Mouse (Mus musculus) lung, embryonic 16.5 days (tissue): ENCODE results near the gene Mob1b. TPM values are rescaled to one million over a fixed set of nuclear protein-coding genes. Genes with fewer than 3 reads are reported as not detected.
A peak's percentile ranks its signal among the peaks of the same experiment; 100 is the strongest.

Source experiments
- ATAC-seq: fragments of 200-750 bp; cut with Nextera tagmentation; 2 replicates; pipeline ENCODE4 v1.8.0; 2017; ENCODE audit warnings: low read depth, mild to moderate bottlenecking, moderate library complexity
- H3K27ac ChIP-seq: fragments of 300-500 bp; sonication (generic); 2 replicates; pipeline ENCODE4 v1.5.1; 2014; ENCODE audit warnings: mild to moderate bottlenecking, control low read depth, low read length
- H3K27me3 ChIP-seq: fragments of 300-500 bp; sonication (generic); 2 replicates; pipeline ENCODE4 v1.6.1; 2014; ENCODE audit warnings: low read depth, low read length, mixed read lengths; ENCODE audit not compliant: control insufficient read depth, insufficient read depth
- H3K36me3 ChIP-seq: fragments of 300-500 bp; sonication (generic); 2 replicates; pipeline ENCODE4 v1.6.1; 2014; ENCODE audit warnings: low read length; ENCODE audit not compliant: control insufficient read depth, insufficient read depth
- H3K4me1 ChIP-seq: fragments of 300-500 bp; sonication (generic); replicated peaks from 2 replicates; pipeline ENCODE4 v1.6.1; 2014; ENCODE audit warnings: low read length, mixed read lengths; ENCODE audit not compliant: control insufficient read depth, insufficient read depth
- H3K4me2 ChIP-seq: fragments of 300-500 bp; sonication (generic); 2 replicates; pipeline ENCODE4 v1.6.1; 2014; ENCODE audit warnings: low read depth, low read length, control low read depth
- H3K4me3 ChIP-seq: fragments of 300-500 bp; sonication (generic); 2 replicates; pipeline ENCODE4 v1.5.1; 2014; ENCODE audit warnings: mild to moderate bottlenecking, low read length, control low read depth
- H3K9ac ChIP-seq: fragments of 300-500 bp; sonication (generic); 2 replicates; pipeline ENCODE4 v1.6.1; 2014; ENCODE audit warnings: low read length, control low read depth
- H3K9me3 ChIP-seq: fragments of 300-500 bp; sonication (generic); 2 replicates; pipeline ENCODE4 v1.6.1; 2016; ENCODE audit warnings: low read length; ENCODE audit not compliant: control insufficient read depth
- WGBS: fragments of 180-500 bp; shearing (Covaris S2); extraction: QIAGEN DNeasy Blood & Tissue Kit; methylation state at CpG from one replicate; pipeline ENCODE4 v1.1.7; 2014; 5-methylcytosine and 5-hydroxymethylcytosine counted together
- polyA plus RNA-seq: library from polyadenylated mRNA; unstranded; fragments of >200 nt; fragmentation: Nextera tagmentation; extraction: Ambion mirVana; gene quantifications from 2 replicates; pipeline ENCODE4 v1.2.1, GENCODE M21; 2015

The Mob1b gene
- polyA plus RNA-seq, 1 experiment from 2014 or later = 13.4 TPM

- whole genome bisulfite sequencing = under 1% methylated on average over 23 of the region's 23 CpGs
- Histone ChIP-seq H3K36me3 (0 out of 2 replicates have a peak, but pooled peaks cover under 1% of the 10 kb centered on the region), H3K27ac (peak overlapping the region; percentile 27; the same call in 1 of the 2 replicates), H3K9me3 (no peaks in the 10 kb centered on the region), H3K4me3 (peak overlapping the region; percentile 82), H3K4me1 (peaks cover 13% of the 10 kb centered on the region), H3K27me3 (no peaks in the 10 kb centered on the region), H3K4me2 (peak overlapping the region; percentile 55), H3K9ac (peak overlapping the region; percentile 61)
- peak; percentile 50 for ATAC-seq
Observed at GRCm38 (mm10) chr5:88764430-88764986, 43.9 kb downstream of the Mob1b start.

- ATAC-seq = peak; percentile 100
Observed at GRCm38 (mm10) chr5:88764987-88765481, 44.4 kb downstream of the Mob1b start, which contains the start of gene Dck. Gene Dck (plus strand): TSS chr5:88764996.

GRCm38 (mm10) chr5:88765587-88765986, 44.9 kb downstream of the Mob1b start:
- 11% methylated on average over 6 of the region's 6 CpGs for WGBS
- Histone ChIP-seq H3K4me1 (peaks cover 13% of the 10 kb centered on the region), H3K4me3 (peak overlapping the region; percentile 82), H3K9me3 (no peaks in the 10 kb centered on the region), H3K4me2 (peak overlapping the region; percentile 86), H3K27me3 (no peaks in the 10 kb centered on the region), H3K9ac (peak overlapping the region; percentile 89), H3K27ac (peak overlapping the region; percentile 87), H3K36me3 (peaks cover 3% of the 10 kb centered on the region; the same call in 1 of the 2 replicates)
- ATAC-seq = no peak

More at GRCm38 (mm10) chr5:88764987-88765481, 44.4 kb downstream of the Mob1b start, which contains the start of gene Dck:
- peak within 1 kb of the TSS; percentile 87 for H3K27ac ChIP-seq
- H3K9ac ChIP-seq = peak within 1 kb of the TSS; percentile 89
- 0% methylated on average over 51 of the region's 51 CpGs for WGBS
- H3K4me3 ChIP-seq = peak within 1 kb of the TSS; percentile 82
- peaks cover 13% of the 10 kb centered on the region for H3K4me1 ChIP-seq
- peaks cover 3% of the 10 kb centered on the region; the same call in 1 of the 2 replicates for H3K36me3 ChIP-seq
- H3K4me2 ChIP-seq = peak within 1 kb of the TSS; percentile 86
- no peaks in the 10 kb centered on the region for H3K27me3 ChIP-seq
- no peaks in the 10 kb centered on the region for H3K9me3 ChIP-seq

GRCm38 (mm10) chr5:88766121-88766520, 45.5 kb downstream of the Mob1b start:
- H3K4me2 ChIP-seq = peak overlapping the region; percentile 86
- H3K27me3 ChIP-seq = no peaks in the 10 kb centered on the region
- WGBS = 40% methylated on average over 6 of the region's 6 CpGs
- H3K9me3 ChIP-seq = no peaks in the 10 kb centered on the region
- H3K36me3 ChIP-seq = peaks cover 3% of the 10 kb centered on the region; the same call in 1 of the 2 replicates
- ATAC-seq = no peak
- H3K4me3 ChIP-seq = peak overlapping the region; percentile 82
- peaks cover 13% of the 10 kb centered on the region for H3K4me1 ChIP-seq
- no peak overlapping the region for H3K9ac ChIP-seq
- H3K27ac ChIP-seq = no peak overlapping the region

- H3K9me3 ChIP-seq = no peaks in the 10 kb centered on the region
- H3K4me3 ChIP-seq = no peak overlapping the region; the same call in 1 of the 2 replicates
- ATAC-seq = no peak
- no peak overlapping the region for H3K9ac ChIP-seq
- H3K36me3 ChIP-seq = peaks cover 6% of the 10 kb centered on the region
- 66% methylated on average over 5 of the region's 5 CpGs for WGBS
- H3K4me2 ChIP-seq = peak overlapping the region; percentile 86; the same call in 1 of the 2 replicates
- H3K27ac ChIP-seq = no peak overlapping the region
- H3K4me1 ChIP-seq = peaks cover 13% of the 10 kb centered on the region
- no peaks in the 10 kb centered on the region for H3K27me3 ChIP-seq
Observed at GRCm38 (mm10) chr5:88766863-88767262, 46.2 kb downstream of the Mob1b start.

GRCm38 (mm10) chr5:88768201-88768600, 47.5 kb downstream of the Mob1b start:
- Histone ChIP-seq H3K27ac (no peak overlapping the region), H3K36me3 (peaks cover 12% of the 10 kb centered on the region), H3K4me1 (peaks cover 13% of the 10 kb centered on the region), H3K27me3 (no peaks in the 10 kb centered on the region), H3K4me3 (no peak overlapping the region), H3K9ac (no peak overlapping the region), H3K9me3 (no peaks in the 10 kb centered on the region), H3K4me2 (no peak overlapping the region)
- ATAC-seq = no peak
- WGBS = 84% methylated on average over 6 of the region's 6 CpGs

GRCm38 (mm10) chr5:88782072-88782765, 61.6 kb downstream of the Mob1b start:
- H3K4me1 ChIP-seq = no peaks in the 10 kb centered on the region
- H3K27me3 ChIP-seq = no peaks in the 10 kb centered on the region
- no peak overlapping the region for H3K4me3 ChIP-seq
- no peak overlapping the region for H3K27ac ChIP-seq
- H3K36me3 ChIP-seq = peaks cover 12% of the 10 kb centered on the region
- no peak overlapping the region for H3K9ac ChIP-seq
- ATAC-seq = no peak
- WGBS = 68% methylated on average over 7 of the region's 7 CpGs
- no peaks in the 10 kb centered on the region for H3K9me3 ChIP-seq
- H3K4me2 ChIP-seq = no peak overlapping the region

- Histone ChIP-seq H3K4me2 (no peak overlapping the region), H3K9me3 (no peaks in the 10 kb centered on the region), H3K27me3 (no peaks in the 10 kb centered on the region), H3K9ac (no peak overlapping the region), H3K36me3 (peaks cover 10% of the 10 kb centered on the region), H3K4me1 (no peaks in the 10 kb centered on the region), H3K4me3 (no peak overlapping the region), H3K27ac (no peak overlapping the region)
- ATAC-seq = no peak
- WGBS = 93% methylated on average over 1 of the region's 1 CpGs
Observed at GRCm38 (mm10) chr5:88785059-88785458, 64.4 kb downstream of the Mob1b start.

GRCm38 (mm10) chr5:88790675-88791074, 70.0 kb downstream of the Mob1b start:
- no peak overlapping the region for H3K27ac ChIP-seq
- 20% methylated on average over 9 of the region's 9 CpGs for WGBS
- no peaks in the 10 kb centered on the region for H3K36me3 ChIP-seq
- H3K4me2 ChIP-seq = no peak overlapping the region
- ATAC-seq = no peak
- H3K9me3 ChIP-seq = no peaks in the 10 kb centered on the region
- H3K4me3 ChIP-seq = no peak overlapping the region
- H3K9ac ChIP-seq = no peak overlapping the region
- H3K4me1 ChIP-seq = no peaks in the 10 kb centered on the region
- H3K27me3 ChIP-seq = no peaks in the 10 kb centered on the region
